Mouse (Mus musculus) MEL (cell line): ENCODE measurements around the gene Xlr5a. TPM values are rescaled to one million over a fixed set of nuclear protein-coding genes. Genes with fewer than 3 reads are reported as not detected.
"Not testable (repeated sequence)": the region's sequence is repeated elsewhere in the genome, so short reads cannot be mapped to it uniquely, and the experiment has no call there.

Source experiments
- DNase-seq: peaks from one replicate; pipeline ENCODE4 v3.0.0; 2011; ENCODE audit warnings: low read depth, low spot score
- H3K27ac ChIP-seq: 2 replicates; pipeline ENCODE4 v1.5.1; 2012; ENCODE audit warnings: low read depth, mild to moderate bottlenecking, control low read depth, low read length, moderate library complexity; ENCODE audit not compliant: control insufficient read depth
- H3K27me3 ChIP-seq, 2 experiments: fragments of 150-350 bp in 1 of 2; sonication (generic) in 1 of 2; 2 replicates each; pipeline ENCODE4 v1.6.1; 2012; ENCODE audit warnings: low read length in 2 of 2, mild to moderate bottlenecking in 2 of 2, improper control_type of control experiment in 1 of 2, moderate library complexity in 1 of 2; ENCODE audit not compliant: insufficient read depth in 2 of 2, control insufficient read depth in 1 of 2
- H3K36me3 ChIP-seq, 2 experiments: 2 replicates each; pipeline ENCODE4 v1.6.1; 2012 to 2014; ENCODE audit warnings: low read length in 2 of 2, improper control_type of control experiment in 1 of 2, inconsistent platforms in 1 of 2, mild to moderate bottlenecking in 1 of 2; ENCODE audit not compliant: insufficient read depth in 2 of 2, control insufficient read depth in 1 of 2
- H3K4me1 ChIP-seq, 2 experiments: fragments of 150-350 bp in 1 of 2; sonication (generic) in 1 of 2; 2 replicates each; pipeline ENCODE4 v1.6.1; 2012; ENCODE audit warnings: low read length in 2 of 2, improper control_type of control experiment in 1 of 2, mild to moderate bottlenecking in 1 of 2; ENCODE audit not compliant: insufficient read depth in 2 of 2, control insufficient read depth in 1 of 2
- H3K4me3 ChIP-seq, 2 experiments: fragments of 150-350 bp in 1 of 2; sonication (generic) in 1 of 2; 2 replicates each; pipeline ENCODE4 v1.5.1; 2012; ENCODE audit warnings: low read depth in 2 of 2, low read length in 2 of 2, mild to moderate bottlenecking in 2 of 2, moderate library complexity in 2 of 2, control low read depth in 1 of 2, improper control_type of control experiment in 1 of 2; ENCODE audit not compliant: control insufficient read depth in 1 of 2, insufficient read depth in 1 of 2
- H3K79me2 ChIP-seq: 2 replicates; pipeline ENCODE4 v1.6.1; 2012; ENCODE audit warnings: mild to moderate bottlenecking, low read length, moderate library complexity; ENCODE audit not compliant: control insufficient read depth, poor library complexity, insufficient read depth
- H3K9ac ChIP-seq: 2 replicates; pipeline ENCODE4 v1.6.1; 2012; ENCODE audit warnings: low read depth, mild to moderate bottlenecking, control low read depth, low read length, moderate library complexity; ENCODE audit not compliant: control insufficient read depth, poor library complexity, severe bottlenecking
- H3K9me3 ChIP-seq: fragments of 150-350 bp; sonication (generic); replicated peaks from 2 replicates; pipeline ENCODE4 v1.6.1; 2012; ENCODE audit warnings: mild to moderate bottlenecking, low read length, improper control_type of control experiment, moderate library complexity; ENCODE audit not compliant: insufficient read depth
- BHLHE40 ChIP-seq: IDR thresholded peaks from 2 replicates; pipeline ENCODE4 v1.6.1; 2012; ENCODE audit warnings: low read depth, mild to moderate bottlenecking, inconsistent platforms, low read length, improper control_type of control experiment, borderline replicate concordance
- CHD2 ChIP-seq: IDR thresholded peaks from 2 replicates; pipeline ENCODE4 v1.6.1; 2011; ENCODE audit warnings: low read length, improper control_type of control experiment
- HCFC1 ChIP-seq: IDR thresholded peaks from 2 replicates; pipeline ENCODE4 v1.6.1; 2012; ENCODE audit warnings: low read depth, mild to moderate bottlenecking, inconsistent platforms, low read length, improper control_type of control experiment, moderate library complexity
- MAFK ChIP-seq: IDR thresholded peaks from 2 replicates; pipeline ENCODE4 v1.6.1; 2011; ENCODE audit warnings: low read depth, mild to moderate bottlenecking, low read length, improper control_type of control experiment, borderline replicate concordance
- NELFE ChIP-seq: IDR thresholded peaks from 2 replicates; pipeline ENCODE4 v1.6.1; 2011; ENCODE audit warnings: low read depth, low read length, improper control_type of control experiment
- NRF1 ChIP-seq: IDR thresholded peaks from 2 replicates; pipeline ENCODE4 v1.6.1; 2014; ENCODE audit warnings: low read depth, mild to moderate bottlenecking, inconsistent platforms, low read length, improper control_type of control experiment, moderate library complexity; ENCODE audit not compliant: poor library complexity, insufficient read depth, severe bottlenecking
- TBP ChIP-seq: IDR thresholded peaks from 2 replicates; pipeline ENCODE4 v1.8.0; 2011; ENCODE audit warnings: low read depth, low read length, improper control_type of control experiment
- polyA plus RNA-seq, 2 experiments: library from polyadenylated mRNA; stranded (reverse) in 1 of 2; unstranded in 1 of 2; fragments of >175 nt in 1 of 2; fragments of >200 nt in 1 of 2; gene quantifications; 2 replicates each; pipeline versions ENCODE4 v1.2.1 to v1.2.4; 2012; ENCODE audit warnings: low replicate concordance in 2 of 2, low read depth in 1 of 2; ENCODE audit not compliant: insufficient read length in 2 of 2, insufficient read depth in 1 of 2, missing spikeins in 1 of 2
- total RNA-seq: library from RNA; depleted of rRNA; stranded (reverse); fragments of 300-350 nt; gene quantifications from 2 replicates; pipeline ENCODE4 v1.2.3, GENCODE M21; 2012

Gene Xlr5a
- total and polyA plus RNA-seq, 3 experiments, result not detected

GRCm38 (mm10) chrX:73225365-73225764 lies 67.4 kb downstream of the Xlr5a start:
- peaks cover 2% of the 10 kb centered on the region; the same call in 1 of the 2 replicates for H3K79me2 ChIP-seq
- H3K9ac ChIP-seq, result no peak overlapping the region
- DNase-seq, result no peak

GRCm38 (mm10) chrX:73213819-73214564 lies 78.8 kb downstream of the Xlr5a start, which contains the start of gene Xlr4b:
Xlr4b (plus strand) TSS chrX:73214333.
- Histone ChIP-seq H3K27ac (peak within 1 kb of the TSS; percentile 42), H3K9ac (peak within 1 kb of the TSS; percentile 54), H3K4me3 (peak within 1 kb of the TSS; percentile 50 to 54)
- not testable (repeated sequence) for H3K4me1 ChIP-seq, H3K9me3 ChIP-seq, H3K27me3 ChIP-seq, H3K36me3 ChIP-seq, H3K79me2 ChIP-seq
- DNase-seq, result peak; percentile 13

More at GRCm38 (mm10) chrX:73225365-73225764, 67.4 kb downstream of the Xlr5a start:
- no peak overlapping the region for H3K4me3 ChIP-seq
- H3K36me3 ChIP-seq, result peaks cover 0 to 8% of the 10 kb centered on the region in 2 experiments; a peak in 2 of 4 replicates
- no peak for TF ChIP-seq BHLHE40
- no peak for TF ChIP-seq NRF1
- TF ChIP-seq MAFK, result no peak
- TF ChIP-seq TBP, result peak; percentile 66
- TF ChIP-seq, all 39 proteins: peak for 1
- Histone ChIP-seq H3K4me1 (peaks cover 3% of the 10 kb centered on the region in 2 experiments; a peak in 2 of 4 replicates), H3K27me3 (no peaks in the 10 kb centered on the region), H3K9me3 (no peaks in the 10 kb centered on the region), H3K27ac (no peak overlapping the region)

DNA sequence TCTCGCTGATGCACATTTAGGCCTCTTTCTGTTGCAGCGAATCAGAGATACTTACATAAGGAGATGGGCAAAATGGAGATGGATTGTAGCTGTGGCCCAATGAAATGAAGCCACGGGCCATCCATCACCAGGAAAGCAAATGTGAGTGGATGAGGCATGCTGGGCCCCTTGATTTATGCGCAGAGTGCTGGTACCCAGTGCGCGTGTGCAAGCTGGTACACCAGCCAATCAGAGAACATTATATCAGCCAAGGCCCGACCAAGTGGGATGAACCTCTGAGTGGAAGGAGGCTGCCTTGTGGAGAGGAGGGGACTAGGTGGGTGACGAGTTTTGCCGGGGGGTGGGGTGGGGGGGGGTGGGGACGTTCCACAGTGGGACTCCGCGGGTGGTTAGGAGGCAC lies 100.8 kb downstream of the Xlr5a start, which contains the start of gene Xlr3b:
Gene Xlr3b (plus strand): TSS at position 274 of the 400 bp plus-strand sequence.
- not testable (repeated sequence) for H3K27me3 ChIP-seq, H3K9me3 ChIP-seq, H3K4me1 ChIP-seq, H3K79me2 ChIP-seq, H3K27ac ChIP-seq, H3K36me3 ChIP-seq
- TF ChIP-seq CHD2 (peak; percentile 19; the same call in 1 of the 2 replicates), NELFE (peak; percentile 27; the same call in 1 of the 2 replicates), HCFC1 (peak; percentile 59; the same call in 1 of the 2 replicates), NRF1 (peak; percentile 74)
- peak; percentile 89 for DNase-seq
- Histone ChIP-seq H3K4me3 (peak within 1 kb of the TSS; percentile 55 to 79), H3K9ac (peak within 1 kb of the TSS; percentile 64)

- H3K4me1 ChIP-seq, H3K36me3 ChIP-seq, DNase-seq, H3K27ac ChIP-seq, H3K4me3 ChIP-seq, H3K9ac ChIP-seq, H3K27me3 ChIP-seq, H3K9me3 ChIP-seq, H3K79me2 ChIP-seq: not testable (repeated sequence)
These were observed 115.9 kb downstream of the Xlr5a start, which contains the start of gene Spin2d for GRCm38 (mm10) chrX:73176889-73177288. Spin2d (minus strand) TSS chrX:73176989.

DNA sequence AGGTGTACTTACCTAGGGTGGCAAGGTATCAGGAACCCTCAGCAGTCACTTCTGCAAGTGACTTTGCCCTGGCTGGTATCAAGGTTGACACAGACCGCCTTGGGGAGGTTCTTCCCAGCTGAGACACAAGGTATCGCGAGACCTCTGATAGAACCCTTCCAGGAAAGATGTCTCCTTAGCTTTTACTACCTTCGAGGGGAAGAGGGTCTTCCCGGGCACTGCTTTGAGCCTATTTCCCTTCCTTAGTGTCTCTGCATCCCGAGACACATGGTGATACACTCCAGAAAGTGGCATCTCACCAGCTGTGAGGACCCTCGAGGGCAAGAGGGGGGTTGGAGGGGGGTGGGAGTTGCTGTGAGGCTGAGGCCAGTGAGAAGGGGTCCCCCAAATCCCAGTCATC lies 143.4 kb downstream of the Xlr5a start, which contains the start of gene DXBay18:
Gene DXBay18 (minus strand): TSS at position 101 of the 400 bp plus-strand sequence.
- H3K4me3 ChIP-seq, H3K36me3 ChIP-seq, H3K27me3 ChIP-seq, DNase-seq, H3K4me1 ChIP-seq, H3K27ac ChIP-seq, H3K9me3 ChIP-seq, H3K79me2 ChIP-seq, H3K9ac ChIP-seq: not testable (repeated sequence)

DNA sequence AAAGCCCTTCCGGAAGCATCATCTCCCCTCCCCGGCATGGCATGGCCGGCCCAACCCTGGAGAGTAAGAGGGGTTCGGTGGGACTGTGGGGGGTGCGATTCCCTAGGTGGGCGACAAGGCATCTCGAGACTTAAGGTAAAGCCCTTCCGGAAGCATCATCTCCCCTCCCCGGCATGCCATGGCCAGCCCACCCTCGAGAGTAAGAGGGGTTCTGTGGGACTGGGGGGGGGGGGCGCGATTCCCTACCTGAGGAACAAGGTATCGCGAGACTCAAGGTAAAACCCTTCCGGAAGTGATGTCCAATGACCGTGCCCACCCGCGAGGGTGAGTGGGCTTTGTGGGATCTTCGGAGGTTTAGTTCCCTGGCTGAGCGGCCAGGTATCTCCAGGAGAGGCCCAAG lies 144.3 kb downstream of the Xlr5a start, which contains the start of gene Xlr5b:
Gene Xlr5b (plus strand): TSS at position 301 of the 400 bp plus-strand sequence.
- DNase-seq, H3K79me2 ChIP-seq, H3K4me1 ChIP-seq, H3K9me3 ChIP-seq, H3K27me3 ChIP-seq, H3K36me3 ChIP-seq, H3K27ac ChIP-seq, H3K4me3 ChIP-seq, H3K9ac ChIP-seq: not testable (repeated sequence)
